Mouse (Mus musculus): ENCODE measurements around the gene Tpmt.
A peak's percentile ranks its signal among the peaks of the same experiment; 100 is the strongest.

The Tpmt gene

DNA sequence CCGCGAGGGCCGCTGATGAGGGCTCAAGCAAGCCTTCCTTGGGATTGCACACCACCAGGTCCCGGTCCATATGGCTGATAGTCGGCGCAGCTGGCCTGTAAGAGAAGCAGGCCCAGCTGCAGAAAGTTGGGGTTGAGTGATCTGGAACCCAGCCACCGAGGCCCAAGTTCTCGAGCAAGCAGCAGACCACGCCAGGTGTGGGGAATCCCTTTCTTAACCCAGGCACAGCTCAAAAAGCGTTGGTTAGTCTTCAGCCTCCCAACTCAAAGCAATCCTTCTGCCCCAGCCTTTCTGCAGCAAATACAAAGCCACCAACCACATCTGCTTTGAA lies at the start of gene Tpmt:
Tpmt (minus strand) TSS at position 121 of the 331 bp plus-strand sequence.
- no peak for DNase-seq

DNA sequence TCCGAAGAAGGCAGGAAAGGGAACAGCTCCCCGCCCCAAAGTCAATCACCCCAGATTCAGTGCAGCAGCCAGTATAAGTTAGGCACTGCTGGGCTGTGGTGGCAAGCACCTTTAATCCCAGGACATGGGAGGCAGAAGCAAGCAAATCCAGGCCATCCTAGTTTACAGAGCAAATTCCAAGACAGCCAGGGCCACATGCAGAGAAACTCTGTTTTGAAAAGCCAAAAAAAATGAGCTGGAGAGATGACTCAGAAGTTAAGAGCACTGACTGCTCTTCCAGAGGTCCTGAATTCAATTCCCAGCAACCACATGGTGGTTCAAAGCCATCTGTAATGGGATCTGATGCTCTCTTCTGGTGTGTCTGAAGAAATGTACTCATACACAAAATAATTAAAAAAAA lies 49.3 kb upstream of the Tpmt start:
- DNase-seq = no peak

GRCm38 (mm10) chr13:47089271-47089670 lies 44.7 kb upstream of the Tpmt start:
- no peak for DNase-seq

DNA sequence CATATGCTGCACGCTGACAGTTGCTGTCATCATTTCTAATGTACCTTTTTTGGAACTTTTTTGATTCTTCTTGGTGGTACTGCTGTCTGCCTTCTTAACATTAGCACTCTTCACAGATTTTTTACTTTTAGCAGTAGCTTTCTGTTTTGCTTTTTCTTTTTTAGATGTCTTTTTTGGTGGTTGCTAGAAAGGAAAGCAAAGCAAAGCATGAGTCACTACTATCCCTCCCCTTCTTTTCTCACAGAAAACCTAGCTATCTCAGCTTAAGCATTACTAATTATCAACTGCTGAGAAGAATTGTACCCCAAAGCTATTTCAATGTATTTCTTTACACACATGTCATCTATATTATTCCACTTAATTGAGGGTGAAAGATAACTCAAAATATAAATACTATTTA lies 43.9 kb upstream of the Tpmt start:
- no peak for DNase-seq

GRCm38 (mm10) chr13:47080905-47081505 lies 36.5 kb upstream of the Tpmt start:
- no peak for DNase-seq

DNA sequence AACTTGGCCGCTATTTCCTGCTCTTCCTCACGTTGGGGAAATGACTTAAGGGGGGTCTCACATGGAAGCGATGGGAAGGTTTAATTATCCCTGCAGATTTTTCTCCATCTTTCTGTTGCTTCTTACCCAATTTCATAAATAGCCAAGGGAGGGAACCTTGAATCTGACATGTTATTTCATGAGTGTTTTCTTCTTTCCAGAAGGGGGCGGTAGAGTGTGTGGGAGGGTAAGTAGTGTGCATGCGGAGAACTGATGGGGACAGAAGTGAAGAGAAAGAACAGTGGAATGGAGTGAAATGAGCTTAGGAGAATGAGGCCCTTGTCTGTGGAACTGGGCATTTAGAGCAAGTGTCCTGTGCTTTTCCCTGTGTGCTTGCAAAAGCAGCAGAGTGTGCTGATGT lies 34.3 kb upstream of the Tpmt start:
- no peak for DNase-seq

- DNase-seq = no peak
These were observed 32.8 kb upstream of the Tpmt start for GRCm38 (mm10) chr13:47077367-47077766.

GRCm38 (mm10) chr13:47076156-47076555 lies 31.6 kb upstream of the Tpmt start:
- DNase-seq = no peak

DNA sequence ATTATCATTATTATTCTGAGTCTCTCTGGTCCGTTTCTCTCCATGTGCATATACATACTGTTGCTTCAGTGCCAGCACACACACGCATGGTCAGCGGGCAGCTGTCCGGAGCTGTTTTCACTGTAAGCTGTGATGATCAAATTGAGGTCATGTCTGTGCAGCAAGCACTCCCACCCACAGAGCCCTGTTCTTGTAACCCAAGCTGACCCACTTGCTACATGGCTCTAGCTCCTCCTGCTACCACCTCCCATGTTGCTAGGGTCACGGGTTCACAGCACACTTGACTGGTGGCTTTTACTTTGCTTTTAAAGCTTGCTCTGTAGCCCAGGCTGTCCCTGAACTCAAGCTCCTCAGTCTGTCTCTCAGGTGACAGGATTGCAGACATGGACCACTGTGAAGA lies 27.9 kb upstream of the Tpmt start:
- DNase-seq = no peak

GRCm38 (mm10) chr13:47071871-47072270 lies 27.3 kb upstream of the Tpmt start:
- no peak for DNase-seq

GRCm38 (mm10) chr13:47070329-47071080 lies 26.0 kb upstream of the Tpmt start:
- DNase-seq = no peak

- DNase-seq = no peak
These were observed 22.5 kb upstream of the Tpmt start for GRCm38 (mm10) chr13:47067001-47067400.

DNA sequence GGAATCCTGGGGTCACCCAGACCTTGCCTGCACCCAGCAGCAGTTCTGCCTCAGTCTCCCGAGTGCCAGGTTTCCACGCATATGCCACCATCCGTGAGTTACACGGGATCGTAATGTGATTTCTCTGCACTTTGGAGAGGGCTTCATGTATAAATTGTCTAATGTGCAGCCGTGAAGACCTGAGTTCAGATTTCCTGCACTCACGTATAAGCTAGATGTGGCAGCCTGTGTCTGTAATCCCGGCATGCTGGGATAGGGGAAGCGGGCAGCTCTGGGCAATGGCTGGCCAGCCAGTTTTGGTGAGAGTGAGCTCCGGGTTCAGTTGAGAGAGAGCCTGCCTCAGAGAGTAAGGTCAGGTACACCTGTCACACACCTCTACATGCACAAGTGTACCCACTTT lies 22.0 kb upstream of the Tpmt start:
- DNase-seq = no peak

- peak; percentile 47 for DNase-seq
These were observed 19.6 kb upstream of the Tpmt start for GRCm38 (mm10) chr13:47063985-47064760.

GRCm38 (mm10) chr13:47062756-47063155 lies 18.2 kb upstream of the Tpmt start:
- DNase-seq = no peak

- DNase-seq = no peak
These were observed 12.2 kb upstream of the Tpmt start for GRCm38 (mm10) chr13:47056781-47057180.

DNA sequence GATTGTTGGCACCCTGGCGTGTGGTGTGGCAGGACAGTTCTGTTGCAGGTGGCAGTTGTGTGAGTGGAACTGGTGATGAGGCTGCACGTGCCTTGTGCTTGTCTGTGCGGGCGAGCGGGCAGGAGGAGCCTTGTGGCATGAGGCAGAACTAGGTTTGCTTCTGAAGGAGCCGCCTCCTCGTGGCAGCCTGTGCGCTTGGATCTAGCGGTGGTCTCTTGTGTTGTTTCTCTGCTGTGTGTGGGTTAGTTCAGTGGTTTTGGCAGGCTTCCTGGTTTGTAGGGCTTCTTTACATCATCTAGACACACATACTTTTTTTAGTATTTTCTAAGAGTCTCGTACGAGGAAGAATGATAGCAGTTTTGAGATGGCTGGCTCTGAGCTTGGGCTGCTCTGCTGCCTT lies 11.6 kb upstream of the Tpmt start:
- DNase-seq = no peak

DNA sequence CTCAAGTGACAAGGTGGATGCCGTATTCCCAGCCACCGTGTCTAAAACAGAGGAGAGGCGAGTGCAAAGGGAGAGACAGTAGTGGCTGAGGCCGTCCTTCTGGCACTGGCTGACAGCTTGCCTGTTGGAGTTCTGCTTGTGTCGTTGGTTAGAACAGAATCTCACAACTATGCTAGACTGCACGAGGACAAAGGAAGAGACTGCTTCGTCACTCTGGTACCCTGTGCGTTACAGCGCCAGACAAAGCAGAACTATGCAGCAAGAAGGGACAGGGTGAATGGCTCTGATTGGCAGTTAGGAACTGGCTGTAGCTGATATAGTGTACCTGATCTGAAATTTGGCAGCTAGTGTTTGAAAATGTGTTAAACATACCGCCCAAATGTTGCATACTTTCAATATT lies 9.4 kb upstream of the Tpmt start:
- DNase-seq = no peak

DNA sequence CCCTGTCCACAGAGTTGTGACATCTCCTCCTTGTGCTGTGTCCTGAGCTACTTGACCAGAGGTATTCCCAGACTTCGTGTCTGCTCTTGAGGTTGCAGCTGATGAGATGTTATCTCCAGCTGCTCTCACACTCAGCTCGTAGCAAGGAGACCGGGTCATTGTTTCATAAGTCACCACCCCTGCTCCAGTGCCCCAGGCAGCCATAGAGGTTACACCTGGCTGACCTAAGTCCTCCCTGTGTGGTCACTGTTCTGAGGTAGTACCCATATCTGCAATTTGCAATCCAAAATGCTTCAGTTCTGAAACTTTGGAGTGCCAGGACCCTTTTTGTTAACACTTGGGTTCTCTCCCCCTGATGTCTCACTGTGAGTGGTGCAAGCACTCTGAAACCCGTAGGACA lies 5.5 kb upstream of the Tpmt start:
- no peak for DNase-seq

- peak; percentile 6 for DNase-seq
These were observed 3.5 kb upstream of the Tpmt start for GRCm38 (mm10) chr13:47047996-47048395.

DNA sequence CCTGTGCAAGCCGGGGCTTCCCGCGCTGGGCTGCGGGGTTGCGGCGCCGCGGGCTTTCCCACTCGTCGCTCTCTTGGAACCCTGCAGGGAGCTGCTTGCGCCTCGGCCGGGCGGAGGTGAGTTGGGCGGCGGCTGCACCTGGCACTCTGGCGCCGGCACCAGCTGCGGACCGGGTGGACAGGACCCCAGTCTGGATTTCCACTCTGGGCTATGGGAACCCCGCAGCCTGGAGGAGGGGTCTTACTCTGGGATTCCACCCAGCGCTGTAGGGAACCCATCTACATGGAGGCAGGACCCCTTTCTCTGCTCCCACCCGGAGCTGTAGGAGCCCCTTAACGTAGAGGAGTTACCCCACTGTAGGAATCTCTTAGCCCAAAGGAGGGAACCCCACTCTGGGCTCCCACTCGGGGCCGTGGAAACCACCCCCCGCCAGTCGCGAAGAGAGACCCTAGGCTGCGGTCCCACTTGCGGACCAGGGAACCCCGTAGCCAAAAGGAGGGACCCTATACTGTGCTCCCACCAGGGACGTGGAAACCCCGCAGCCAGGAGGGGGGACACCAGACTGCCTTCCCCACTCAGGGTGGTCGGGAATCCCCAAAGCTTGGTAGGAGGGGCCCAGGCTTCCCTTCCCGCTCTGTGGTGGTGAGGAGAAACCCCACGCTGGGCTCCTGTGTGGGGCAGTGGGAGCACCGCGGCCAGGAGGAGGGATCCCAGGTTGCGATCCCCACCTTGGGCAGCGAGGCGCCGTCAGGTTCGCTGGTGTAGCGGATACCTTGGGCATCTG lies 512 bp downstream of the Tpmt start:
- DNase-seq = no peak

- DNase-seq = peak; percentile 99
These were observed 1.4 kb downstream of the Tpmt start, which contains the start of gene Kdm1b for GRCm38 (mm10) chr13:47043030-47043680. Gene Kdm1b, plus strand, starts transcription at chr13:47043499.
